Mouse (Mus musculus) ovary, postnatal 36 days (tissue): Measurements from ENCODE around the gene Esd.
A peak's percentile ranks its signal among the peaks of the same experiment; 100 is the strongest.

Experiments
- DNase-seq: peaks from one replicate; pipeline ENCODE4 v3.0.0; 2022; ENCODE audit warnings: low spot score, mixed read lengths

The Esd gene

DNA sequence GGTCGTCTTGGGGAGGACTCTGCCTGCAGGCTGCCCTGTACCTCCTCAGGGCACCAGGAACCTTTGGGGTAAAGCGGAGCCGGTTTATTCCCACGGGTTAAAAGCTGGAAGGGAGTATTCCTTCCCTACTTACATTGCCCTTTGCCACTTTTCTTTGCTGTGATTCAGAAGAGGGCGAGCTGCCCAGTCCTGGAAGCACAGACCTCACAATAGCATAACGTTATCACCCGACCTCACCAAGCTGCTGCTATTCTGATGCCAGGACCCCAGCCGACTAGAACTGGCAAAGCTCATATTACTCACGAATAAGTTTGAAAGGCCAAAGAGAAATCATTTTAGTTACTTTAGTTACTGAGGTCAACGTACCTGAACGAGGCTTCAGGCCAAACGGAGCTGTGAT lies 62.8 kb downstream of the Esd start:
- peak; percentile 12 for DNase-seq

DNA sequence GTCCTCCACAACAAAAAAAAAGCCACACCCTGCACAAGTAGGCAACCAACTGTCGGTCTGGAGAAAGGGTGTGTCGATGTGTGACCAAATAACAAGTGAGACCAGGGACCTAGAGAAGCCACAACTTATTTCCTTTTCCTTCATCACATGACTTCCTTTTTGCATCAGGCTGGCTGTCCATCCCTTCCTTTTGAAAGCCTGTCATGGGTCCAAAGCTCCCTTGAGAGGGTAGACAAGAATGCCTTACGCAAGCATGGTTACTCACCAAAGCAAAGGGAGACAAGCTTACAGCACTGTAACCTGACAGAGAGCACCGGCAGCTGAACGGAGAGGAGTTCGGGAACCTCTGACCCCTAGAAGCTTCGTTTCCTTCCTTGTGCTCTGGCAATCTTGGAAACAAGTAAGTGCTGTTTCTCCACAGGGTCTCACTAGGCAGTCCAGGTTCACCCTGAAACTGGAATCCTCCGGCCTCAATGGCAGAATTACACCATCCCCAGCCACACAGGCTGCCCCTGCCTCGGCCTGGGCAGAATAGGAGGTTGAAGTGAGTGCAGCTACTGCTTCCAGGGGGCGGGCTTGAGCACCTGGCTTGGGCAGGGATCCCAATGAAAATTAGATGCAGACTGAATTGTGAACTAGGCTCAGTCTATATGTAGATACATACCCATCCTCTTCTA lies 65.4 kb downstream of the Esd start:
- no peak for DNase-seq

DNA sequence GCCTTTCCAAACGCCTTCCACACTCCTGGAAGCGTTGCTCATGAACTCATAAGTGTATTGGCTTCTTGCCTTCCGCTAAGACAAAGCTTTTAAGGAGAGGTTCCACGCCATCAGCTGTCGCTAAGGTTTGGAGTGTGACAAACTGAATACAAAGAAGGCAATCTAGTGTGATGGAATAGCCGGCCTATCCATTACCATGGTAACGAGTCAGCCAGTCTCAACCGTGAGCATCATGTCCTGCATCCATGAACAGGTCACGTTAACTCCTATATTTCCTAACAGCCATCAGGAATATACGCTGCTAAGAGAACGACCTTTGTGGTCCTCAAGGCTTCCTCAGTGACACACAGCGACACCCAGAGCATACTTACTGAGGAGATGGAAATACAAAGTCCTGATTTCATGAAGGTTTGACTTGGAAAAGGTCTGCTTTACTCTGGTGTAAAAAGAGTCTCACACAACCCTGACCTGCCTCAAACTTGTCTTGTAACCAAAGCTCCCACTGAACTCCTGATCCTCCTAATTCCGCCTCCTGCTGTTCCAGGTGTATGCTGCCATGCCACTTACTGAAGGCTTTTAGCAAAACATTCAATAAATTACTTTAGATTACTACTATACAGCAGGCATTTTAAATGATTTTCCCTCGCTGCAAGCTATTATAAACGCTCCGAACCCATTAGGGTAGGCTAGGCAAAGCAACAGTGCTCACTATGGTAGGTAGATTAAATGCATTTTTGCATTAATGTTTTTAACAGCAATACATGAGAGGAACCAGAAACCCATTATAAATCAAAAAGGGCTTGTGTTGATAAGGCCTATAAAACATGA lies 66.2 kb downstream of the Esd start:
- no peak for DNase-seq
